Comparison of ENCODE assay signal across 8 mouse cellular contexts in genomic region chr7:66688721-66689120, GRCm38 (mm10). TPM values are rescaled to one million over a fixed set of nuclear protein-coding genes. Genes with fewer than 3 reads are reported as not detected.
DNase-seq lines count a peak whose midpoint lies in the region; ATAC-seq and TF ChIP-seq lines count a peak whose summit lies in the region.

No protein-coding gene starts in this region.

- H3K36me3 ChIP-seq in heart, embryonic 10.5 days: peaks cover 18% of the 10 kb centered on the region; the same call in 1 of the 2 replicates
- H3K36me3 ChIP-seq in ES-Bruce4 (ENCODE audit: control insufficient read depth, insufficient read depth, low read length, poor library complexity, severe bottlenecking): no peaks in the 10 kb centered on the region
- H3K36me3 ChIP-seq in limb, embryonic 12.5 days: peaks cover 13% of the 10 kb centered on the region

- H3K27ac ChIP-seq in heart, embryonic 10.5 days: peak overlapping the region; percentile 95
- H3K27ac ChIP-seq in ES-Bruce4 (ENCODE audit: insufficient read depth, low read length): no peak overlapping the region
- H3K27ac ChIP-seq in embryonic fibroblast, embryonic 13.5 days (ENCODE audit: insufficient read depth, low read length): no peak overlapping the region
- H3K27ac ChIP-seq in limb, embryonic 12.5 days: no peak overlapping the region
- no peak overlapping the region for H3K27ac ChIP-seq in olfactory bulb, adult 2 months (ENCODE audit: insufficient read depth, low read depth, low read length)

- DNase-seq in heart, embryonic 10.5 days (ENCODE audit: low spot score): no peak
- no peak for DNase-seq in heart, postnatal 4 days
- DNase-seq in embryo, embryonic 9.5 days (ENCODE audit: extremely low spot score): no peak
- no peak for DNase-seq in right cerebral cortex, adult 18-20 months

- peaks cover 13% of the 10 kb centered on the region for H3K4me1 ChIP-seq in heart, embryonic 10.5 days
- no peaks in the 10 kb centered on the region for H3K4me1 ChIP-seq in ES-Bruce4 (ENCODE audit: control insufficient read depth, insufficient read depth, low read length)
- no peaks in the 10 kb centered on the region for H3K4me1 ChIP-seq in embryonic fibroblast, embryonic 13.5 days (ENCODE audit: control insufficient read depth, insufficient read depth, low read length)
- H3K4me1 ChIP-seq in limb, embryonic 12.5 days (replicated peaks): peaks cover 13% of the 10 kb centered on the region
- H3K4me1 ChIP-seq in olfactory bulb, adult 2 months (ENCODE audit: control insufficient read depth, insufficient read depth, low read length): peaks cover 3% of the 10 kb centered on the region

- TF ChIP-seq EP300 in ES-Bruce4 (IDR thresholded peaks at IDR 0.05; ENCODE audit: insufficient read depth, low read depth, low read length): no peak

- peak overlapping the region; percentile 93 for H3K4me2 ChIP-seq in limb, embryonic 12.5 days

- no peak; the same call in 1 of the 2 replicates for ATAC-seq in limb, embryonic 12.5 days (ENCODE audit: insufficient number of reproducible peaks, insufficient read depth, low FRiP score, low TSS enrichment, low read depth)

- peak overlapping the region; percentile 89 for H3K4me3 ChIP-seq in heart, embryonic 10.5 days
- H3K4me3 ChIP-seq in ES-Bruce4 (ENCODE audit: low read depth, low read length): peak overlapping the region; percentile 96
- peak overlapping the region; percentile 85 for H3K4me3 ChIP-seq in embryonic fibroblast, embryonic 13.5 days (ENCODE audit: insufficient read depth, low read length)
- peak overlapping the region; percentile 77 for H3K4me3 ChIP-seq in limb, embryonic 12.5 days (replicated peaks)
- H3K4me3 ChIP-seq in olfactory bulb, adult 2 months (ENCODE audit: insufficient read depth, low read depth, low read length): peak overlapping the region; percentile 73

- no peak for TF ChIP-seq POLR2A in ES-Bruce4 (IDR thresholded peaks at IDR 0.05; ENCODE audit: insufficient read depth, low read length)
- no peak for TF ChIP-seq POLR2A in embryonic fibroblast, embryonic 13.5 days (IDR thresholded peaks at IDR 0.05; ENCODE audit: low read depth, low read length)
- no peak for TF ChIP-seq POLR2A in olfactory bulb, adult 2 months (IDR thresholded peaks at IDR 0.05; ENCODE audit: insufficient read depth, low read depth, low read length)

- WGBS in heart, embryonic 10.5 days: 2% methylated on average over 5 of the region's 5 CpGs
- 0% methylated on average over 5 of the region's 5 CpGs for WGBS in limb, embryonic 12.5 days
- 0% methylated on average over 5 of the region's 5 CpGs for WGBS in olfactory bulb, adult 2 months

- H3K9ac ChIP-seq in ES-Bruce4 (ENCODE audit: low read depth, poor library complexity, severe bottlenecking): peak overlapping the region; percentile 82
- H3K9ac ChIP-seq in limb, embryonic 12.5 days (replicated peaks): peak overlapping the region; percentile 79

- TF ChIP-seq CTCF in ES-Bruce4 (IDR thresholded peaks at IDR 0.05; ENCODE audit: low read depth, low read length): no peak
- TF ChIP-seq CTCF in embryonic fibroblast, embryonic 13.5 days (IDR thresholded peaks at IDR 0.05; ENCODE audit: borderline replicate concordance, insufficient read depth, low read length): no peak
- no peak for TF ChIP-seq CTCF in olfactory bulb, adult 2 months (IDR thresholded peaks at IDR 0.05; ENCODE audit: insufficient read depth, low read depth, low read length)

- H3K27me3 ChIP-seq in heart, embryonic 10.5 days (ENCODE audit: insufficient read depth, poor library complexity, severe bottlenecking): no peaks in the 10 kb centered on the region
- no peaks in the 10 kb centered on the region for H3K27me3 ChIP-seq in ES-Bruce4 (ENCODE audit: control insufficient read depth, insufficient read depth, low read length, poor library complexity, severe bottlenecking)
- no peaks in the 10 kb centered on the region for H3K27me3 ChIP-seq in limb, embryonic 12.5 days

- no peaks in the 10 kb centered on the region for H3K9me3 ChIP-seq in heart, embryonic 10.5 days
- H3K9me3 ChIP-seq in ES-Bruce4 (replicated peaks; ENCODE audit: control insufficient read depth, insufficient read depth, low read length, poor library complexity, severe bottlenecking): no peaks in the 10 kb centered on the region
- no peaks in the 10 kb centered on the region for H3K9me3 ChIP-seq in limb, embryonic 12.5 days

RNA-seq across cellular contexts. Expression of gene Asb7, which starts 0.7 kb away (rescaled TPM):
- 12.1 and 13.2 TPM in 2 replicates for polyA plus RNA-seq in heart, embryonic 10.5 days (2016; fragmentation: Nextera tagmentation; extraction: Ambion mirVana)
- 10 to 100 TPM in 1 of 2 experiments, 1 to 10 TPM in 1; 9.9 to 13.7 TPM for total RNA-seq in heart, postnatal 4 days (2021)
- polyA plus RNA-seq in ES-Bruce4 (2011; ENCODE audit: insufficient read depth, insufficient read length, low read depth, missing spikeins): 19.1 and 22.0 TPM in 2 replicates
- 17.5 and 18.9 TPM in 2 replicates for polyA plus RNA-seq in embryonic fibroblast, embryonic 13.5 days (2011; ENCODE audit: insufficient read length, low read depth, missing spikeins)
- 18.0 TPM in 2 replicates for polyA plus RNA-seq in limb, embryonic 12.5 days (2016; fragmentation: Nextera tagmentation; extraction: Ambion mirVana)
- polyA plus RNA-seq in olfactory bulb, adult 2 months (2012; ENCODE audit: insufficient read depth, insufficient read length, low replicate concordance, missing spikeins): not detected in 2 replicates

RNA-seq across cellular contexts. Expression of gene Lins1, which starts 1.0 kb away (rescaled TPM):
- polyA plus RNA-seq in heart, embryonic 10.5 days (2016; fragmentation: Nextera tagmentation; extraction: Ambion mirVana): 11.3 and 15.6 TPM in 2 replicates
- 1 to 10 TPM; 5.6 to 6.1 TPM for total RNA-seq in heart, postnatal 4 days (2021)
- polyA plus RNA-seq in ES-Bruce4 (2011; ENCODE audit: insufficient read depth, insufficient read length, low read depth, missing spikeins): 7.8 and 10.9 TPM in 2 replicates
- polyA plus RNA-seq in embryonic fibroblast, embryonic 13.5 days (2011; ENCODE audit: insufficient read length, low read depth, missing spikeins): 12.1 and 12.3 TPM in 2 replicates
- polyA plus RNA-seq in limb, embryonic 12.5 days (2016; fragmentation: Nextera tagmentation; extraction: Ambion mirVana): 19.3 and 25.6 TPM in 2 replicates
- polyA plus RNA-seq in olfactory bulb, adult 2 months (2012; ENCODE audit: insufficient read depth, insufficient read length, low replicate concordance, missing spikeins): not detected in 2 replicates

RNA-seq across cellular contexts. Expression of gene Cers3, which starts 54.6 kb away (rescaled TPM):
- 0.86 and 0.92 TPM in 2 replicates for polyA plus RNA-seq in heart, embryonic 10.5 days (2016; fragmentation: Nextera tagmentation; extraction: Ambion mirVana)
- total RNA-seq in heart, postnatal 4 days (2021): under 1 TPM; 0.38 to 0.55 TPM
- polyA plus RNA-seq in ES-Bruce4 (2011; ENCODE audit: insufficient read depth, insufficient read length, low read depth, missing spikeins): 0.73 and 0.75 TPM in 2 replicates
- polyA plus RNA-seq in embryonic fibroblast, embryonic 13.5 days (2011; ENCODE audit: insufficient read length, low read depth, missing spikeins): 0.58 TPM in 1 of 2 replicates, not detected in the other
- 2.4 and 2.7 TPM in 2 replicates for polyA plus RNA-seq in limb, embryonic 12.5 days (2016; fragmentation: Nextera tagmentation; extraction: Ambion mirVana)
- polyA plus RNA-seq in olfactory bulb, adult 2 months (2012; ENCODE audit: insufficient read depth, insufficient read length, low replicate concordance, missing spikeins): not detected in 2 replicates
